Mouse (Mus musculus) spleen, postnatal 10 days (tissue): ENCODE measurements around the gene Tshz2.
"Not testable (repeated sequence)": the region's sequence is repeated elsewhere in the genome, so short reads cannot be mapped to it uniquely, and the experiment has no call there.

Experiments
- DNase-seq, 2 experiments: peaks; one replicate each; pipeline ENCODE4 v3.0.0; 2021 to 2022; ENCODE audit warnings: low spot score in 2 of 2

Gene Tshz2

DNA sequence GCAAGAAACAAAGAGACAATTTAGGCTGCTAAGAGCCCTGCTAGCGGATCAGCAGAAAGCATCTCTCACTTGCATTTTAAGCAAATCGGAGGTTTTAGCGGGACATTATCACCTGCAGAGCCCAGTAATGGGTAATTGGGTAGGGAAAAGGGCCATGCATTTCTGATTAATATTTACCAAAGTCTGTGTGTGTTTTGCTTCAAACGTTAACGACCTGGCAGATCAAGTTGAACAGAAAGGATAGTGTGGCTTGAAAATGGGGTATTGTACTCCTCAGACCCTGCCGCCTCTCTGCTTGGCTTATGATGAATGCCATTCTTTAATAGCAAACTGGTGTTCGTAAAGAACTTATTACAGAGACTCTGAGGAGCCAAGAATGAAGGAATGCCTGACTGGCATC lies 122.3 kb downstream of the Tshz2 start:
- no peak for DNase-seq

DNA sequence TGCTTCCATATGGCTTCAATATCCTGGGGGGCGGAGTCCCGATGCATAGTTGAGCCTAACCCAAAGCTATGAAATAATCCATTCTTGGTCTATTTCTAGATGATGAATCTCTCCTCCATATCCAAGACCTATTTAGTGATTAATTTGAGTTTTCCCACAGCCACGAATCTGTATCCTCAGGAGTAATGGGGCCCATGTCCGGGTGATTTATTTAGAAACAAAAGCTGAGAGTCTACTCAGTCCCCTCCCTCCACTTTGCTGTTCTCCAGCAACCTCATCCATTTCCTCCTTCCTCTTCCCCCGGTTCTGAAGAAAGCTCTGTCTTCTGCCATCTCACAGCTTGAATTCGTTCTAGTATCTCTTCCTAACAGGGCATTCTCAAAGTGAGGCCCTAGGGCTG lies 125.3 kb downstream of the Tshz2 start:
- DNase-seq: no peak

DNA sequence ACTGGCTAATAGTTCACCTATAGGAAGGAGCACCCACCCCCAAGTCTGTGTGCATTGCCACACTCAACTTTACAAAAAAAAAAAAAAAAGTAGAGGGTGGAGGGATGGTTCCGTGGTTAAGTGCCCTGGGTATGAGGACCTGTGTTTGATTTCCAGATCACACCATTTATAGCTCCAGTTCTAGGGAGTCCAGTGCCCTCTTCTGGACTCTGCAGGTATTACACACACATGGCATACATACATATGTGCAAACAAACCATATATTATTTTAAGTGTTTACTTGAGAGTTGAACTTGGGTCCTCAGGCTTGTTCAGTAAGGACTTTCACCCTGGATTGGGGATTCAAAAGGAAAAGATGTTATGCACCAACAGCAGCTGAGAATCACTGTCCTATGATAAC lies 127.3 kb downstream of the Tshz2 start:
- DNase-seq: no peak

DNA sequence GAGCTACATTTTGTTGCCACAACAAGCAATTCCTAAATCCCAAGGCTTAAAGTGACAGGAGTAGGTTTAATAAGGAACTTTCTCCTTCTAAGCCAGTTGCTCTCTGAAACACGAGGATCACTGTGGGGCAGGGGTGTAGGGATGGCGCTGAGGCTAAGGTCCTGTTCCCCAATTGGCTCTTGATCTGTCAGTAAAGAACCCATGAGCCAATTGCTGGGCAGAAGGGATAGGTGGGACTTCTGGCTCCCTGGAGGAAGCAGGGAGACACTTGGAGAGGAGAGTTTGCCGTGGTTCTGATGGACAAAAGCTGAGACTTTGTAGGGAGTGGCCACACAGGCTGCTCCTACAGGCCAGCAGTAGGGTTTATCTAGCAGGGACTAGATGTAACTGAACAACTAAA lies 128.9 kb downstream of the Tshz2 start:
- DNase-seq: no peak

DNA sequence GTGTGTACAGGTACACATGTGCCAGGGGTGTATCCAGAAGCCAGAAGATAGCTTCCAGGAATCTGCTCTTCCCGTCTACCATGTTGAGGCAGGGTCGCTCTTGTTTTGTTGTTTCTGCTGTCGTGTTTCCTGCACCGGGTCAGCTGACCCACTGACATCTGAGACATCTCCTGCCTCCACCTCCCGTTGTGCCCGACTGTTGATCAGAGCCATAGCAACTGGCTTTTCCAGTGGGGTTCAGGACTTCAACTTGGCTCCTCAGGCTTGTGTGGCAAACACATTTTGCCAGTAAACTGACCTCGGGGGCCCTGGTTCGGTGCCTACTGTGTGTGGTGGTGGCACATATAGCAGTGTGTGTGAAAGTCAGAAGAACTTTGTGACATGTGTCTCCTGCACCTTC lies 129.5 kb downstream of the Tshz2 start:
- no peak for DNase-seq

- no peak for DNase-seq
Observed at GRCm38 (mm10) chr2:169763716-169764115, 130.9 kb downstream of the Tshz2 start.

- DNase-seq: no peak
Observed at GRCm38 (mm10) chr2:169766247-169766646, 133.4 kb downstream of the Tshz2 start.

DNA sequence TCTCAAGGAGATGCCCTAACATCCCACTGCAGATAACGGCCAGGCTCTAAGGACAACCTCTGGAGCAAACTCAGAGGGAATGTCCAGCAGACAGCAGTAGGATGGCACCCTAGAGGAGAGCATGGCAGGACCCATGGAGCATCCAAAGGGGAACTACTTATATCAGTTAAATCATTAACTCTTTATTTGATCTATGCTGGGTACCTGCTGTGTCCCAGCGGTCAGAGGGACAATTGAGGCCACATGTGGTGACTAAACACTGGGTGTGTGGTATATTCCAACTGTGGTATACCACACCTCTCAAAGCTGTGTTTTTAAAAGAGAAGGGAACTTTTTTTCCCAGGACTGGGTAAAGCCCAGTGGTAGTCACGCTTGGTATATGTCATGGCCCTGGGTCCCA lies 134.5 kb downstream of the Tshz2 start:
- DNase-seq: no peak

- DNase-seq: no peak
Observed at GRCm38 (mm10) chr2:169775078-169775477, 142.3 kb downstream of the Tshz2 start.

DNA sequence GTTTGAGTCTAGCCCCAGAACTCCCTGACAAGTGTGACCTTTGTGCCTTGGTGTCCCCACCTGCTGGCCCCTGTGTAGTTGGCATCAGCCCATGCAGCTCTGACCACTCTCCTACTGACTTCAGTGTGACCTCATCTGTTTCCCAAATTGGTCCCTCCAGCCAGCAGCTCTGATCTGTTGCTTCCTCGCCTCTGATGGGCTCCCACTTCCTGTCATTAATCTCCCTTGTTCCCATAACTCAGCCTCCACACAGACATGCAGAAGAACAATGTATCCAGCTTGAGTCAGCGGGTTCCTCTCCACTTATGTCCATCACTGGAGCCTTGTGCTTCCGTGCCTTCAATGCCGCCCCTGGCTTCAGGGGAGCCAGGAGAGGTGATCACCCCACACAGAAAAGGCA lies 144.4 kb downstream of the Tshz2 start:
- DNase-seq: no peak

GRCm38 (mm10) chr2:169777764-169778163 lies 145.0 kb downstream of the Tshz2 start:
- no peak for DNase-seq

GRCm38 (mm10) chr2:169778740-169779345 lies 146.0 kb downstream of the Tshz2 start:
- DNase-seq: no peak

DNA sequence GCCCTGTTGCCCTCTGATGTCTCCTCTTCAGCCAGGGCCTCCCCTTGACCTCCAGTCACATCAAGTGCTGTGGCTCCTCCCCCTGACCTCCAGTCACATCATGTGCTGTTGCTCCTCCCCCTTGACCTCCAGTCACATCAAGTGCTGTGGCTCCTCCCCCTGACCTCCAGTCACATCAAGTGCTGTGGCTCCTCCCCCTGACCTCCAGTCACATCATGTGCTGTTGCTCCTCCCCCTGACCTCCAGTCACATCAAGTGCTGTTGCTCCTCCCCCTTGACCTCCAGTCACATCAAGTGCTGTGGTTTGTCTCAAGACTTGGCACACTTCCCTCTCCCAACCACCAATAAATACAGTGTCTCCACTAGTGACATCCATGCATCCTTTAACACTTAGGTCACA lies 148.9 kb downstream of the Tshz2 start:
- DNase-seq: not testable (repeated sequence)

DNA sequence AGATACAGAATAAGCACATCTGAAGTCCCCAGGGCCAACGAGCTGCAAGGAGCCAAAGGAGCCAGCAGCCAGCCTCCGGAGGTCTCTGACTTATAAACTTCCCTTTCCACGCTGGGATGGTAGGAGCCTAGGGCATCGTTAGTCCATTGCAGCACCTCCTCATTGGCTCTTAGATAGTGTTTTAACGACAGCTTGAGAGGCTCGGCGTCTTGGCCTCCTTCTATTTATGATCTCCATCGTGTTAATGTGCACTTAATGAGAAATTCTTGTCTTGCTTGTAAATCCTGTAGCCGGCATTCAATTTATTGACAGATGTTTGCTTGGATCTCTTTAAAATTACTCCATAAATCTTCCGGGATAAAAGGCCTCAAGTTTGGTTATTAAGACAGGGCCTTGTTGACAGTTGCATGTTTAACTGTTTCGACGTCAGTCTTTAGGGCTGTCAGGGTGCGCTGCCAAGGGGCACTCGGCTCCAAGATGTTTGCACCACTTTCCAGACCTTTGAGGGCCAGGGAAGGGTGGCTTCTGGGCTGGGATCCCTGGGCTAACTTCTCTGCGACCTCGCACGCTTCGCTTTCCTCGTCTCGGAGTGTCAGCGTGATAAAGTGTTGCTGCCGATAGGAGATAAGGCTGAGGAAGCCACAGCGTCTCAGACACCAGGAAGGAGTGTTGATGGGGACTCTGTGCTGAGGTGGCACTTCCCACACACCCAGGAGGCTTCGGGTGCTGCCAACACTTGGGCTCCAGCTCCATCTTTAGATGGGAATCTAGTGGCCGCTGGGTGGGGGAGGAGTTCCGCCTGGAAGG lies 150.3 kb downstream of the Tshz2 start:
- DNase-seq: no peak

- no peak for DNase-seq
Observed at GRCm38 (mm10) chr2:169783681-169784033, 150.8 kb downstream of the Tshz2 start.

GRCm38 (mm10) chr2:169787381-169787780 lies 154.6 kb downstream of the Tshz2 start:
- no peak for DNase-seq

GRCm38 (mm10) chr2:169787906-169788305 lies 155.1 kb downstream of the Tshz2 start:
- DNase-seq: no peak

GRCm38 (mm10) chr2:169790439-169791131 lies 157.8 kb downstream of the Tshz2 start:
- peak; percentile 8 to 34 for DNase-seq

DNA sequence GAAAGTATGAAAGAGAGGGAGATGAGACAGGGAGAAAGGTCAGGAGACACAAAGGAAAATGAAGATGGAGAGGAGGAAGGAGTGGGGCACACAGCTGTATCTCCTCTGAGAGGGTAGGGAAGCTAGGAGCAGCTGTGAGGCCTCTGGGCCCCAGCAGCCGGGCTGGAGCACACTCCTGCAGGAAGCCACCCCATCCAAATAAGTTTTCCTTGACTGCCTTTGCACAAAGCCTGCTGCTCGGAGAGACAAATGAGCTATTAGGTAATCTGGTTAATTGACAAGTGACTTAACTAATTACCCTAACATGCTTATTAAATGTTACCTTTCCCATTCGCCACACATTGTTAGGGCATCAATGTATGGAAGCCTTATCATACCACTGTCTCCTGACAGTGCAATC lies 159.9 kb downstream of the Tshz2 start:
- DNase-seq: no peak

GRCm38 (mm10) chr2:169802241-169802640 lies 169.4 kb downstream of the Tshz2 start:
- no peak for DNase-seq

DNA sequence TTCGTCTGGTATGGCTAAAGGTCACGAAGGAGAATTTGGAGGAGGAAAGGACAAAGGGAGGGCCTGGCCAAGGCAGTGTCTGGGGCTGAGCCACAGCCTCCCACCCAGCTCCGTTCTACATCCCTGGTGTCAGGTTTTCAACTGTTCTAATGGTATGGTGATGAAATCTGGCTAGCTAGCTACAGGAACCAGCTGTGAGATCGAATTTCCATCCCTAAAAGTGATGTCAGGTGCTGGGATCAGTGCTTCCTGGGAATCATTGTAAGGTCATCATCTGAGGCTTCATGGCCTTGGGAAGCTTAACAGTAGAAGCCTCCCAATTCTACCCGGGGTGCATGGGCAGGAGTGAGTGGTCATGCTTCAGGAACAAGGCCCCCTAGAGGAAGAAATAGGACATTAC lies 171.6 kb downstream of the Tshz2 start:
- DNase-seq: no peak

DNA sequence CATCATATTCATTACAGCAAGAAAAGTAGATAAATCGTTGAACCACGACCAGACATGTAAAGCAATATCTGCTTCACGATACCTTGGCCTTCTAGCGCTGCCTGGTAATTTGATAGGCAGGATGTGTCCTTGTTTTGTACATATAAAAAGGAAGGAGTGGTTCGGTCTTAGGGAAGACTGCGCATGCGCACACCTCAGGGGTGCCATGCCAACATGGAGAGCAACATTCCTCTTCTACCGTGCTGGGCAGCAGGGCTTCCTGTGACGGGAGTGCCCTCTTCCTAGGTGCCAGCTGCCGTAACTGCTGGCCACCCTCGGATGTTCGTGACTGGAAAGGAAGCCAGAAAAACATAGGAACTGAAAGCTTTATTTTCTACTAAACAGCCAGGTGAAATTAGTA lies 172.7 kb downstream of the Tshz2 start:
- no peak for DNase-seq

- no peak for DNase-seq
Observed at GRCm38 (mm10) chr2:169811589-169811988, 178.8 kb downstream of the Tshz2 start.
